Mouse (Mus musculus): Measurements from ENCODE around the gene Prokr1. TPM values are rescaled to one million over a fixed set of nuclear protein-coding genes. Genes with fewer than 3 reads are reported as not detected.
"Not testable (repeated sequence)": the region's sequence is repeated elsewhere in the genome, so short reads cannot be mapped to it uniquely, and the experiment has no call there.

Prokr1 gene
- polyA plus RNA-seq (2012; rRNA removed): 0.41 and 0.83 TPM in 2 replicates

- no peak for TF ChIP-seq CTCF (IDR thresholded peaks at IDR 0.05; ENCODE audit: insufficient read depth, low read length)
- TF ChIP-seq POLR2A (IDR thresholded peaks at IDR 0.05; ENCODE audit: borderline replicate concordance, extremely low read depth, low read depth, low read length): no peak
- WGBS: 2% methylated on average over 34 of the region's 34 CpGs
- DNase-seq: peak; percentile 51
Measured at GRCm38 (mm10) chr6:87590394-87591281, at the start of gene Prokr1. Gene Prokr1 (minus strand): TSS chr6:87590743.

GRCm38 (mm10) chr6:87638134-87638660 lies 47.7 kb upstream of the Prokr1 start:
- DNase-seq: no peak
- Histone ChIP-seq H3K4me3 (replicated peaks; ENCODE audit: extremely low read depth, low read depth, low read length) (no peak overlapping the region), H3K4me1 (ENCODE audit: control insufficient read depth, insufficient read depth, low read length) (no peaks in the 10 kb centered on the region)
- TF ChIP-seq CTCF (IDR thresholded peaks at IDR 0.05; ENCODE audit: insufficient read depth, low read length) (no peak), POLR2A (IDR thresholded peaks at IDR 0.05; ENCODE audit: borderline replicate concordance, extremely low read depth, low read depth, low read length) (no peak)
- WGBS: 63% methylated on average over 11 of the region's 11 CpGs

More at GRCm38 (mm10) chr6:87590394-87591281, at the start of gene Prokr1:
- peaks cover 7% of the 10 kb centered on the region; the same call in 1 of the 2 replicates for H3K4me1 ChIP-seq (ENCODE audit: control insufficient read depth, insufficient read depth, low read length)
- peak within 1 kb of the TSS; percentile 35 for H3K4me3 ChIP-seq (replicated peaks; ENCODE audit: extremely low read depth, low read depth, low read length)

GRCm38 (mm10) chr6:87632176-87632575 lies 41.6 kb upstream of the Prokr1 start:
- no peak overlapping the region for H3K4me3 ChIP-seq (replicated peaks; ENCODE audit: extremely low read depth, low read depth, low read length)
- no peaks in the 10 kb centered on the region for H3K4me1 ChIP-seq (ENCODE audit: control insufficient read depth, insufficient read depth, low read length)
- DNase-seq: no peak
- TF ChIP-seq POLR2A (IDR thresholded peaks at IDR 0.05; ENCODE audit: borderline replicate concordance, extremely low read depth, low read depth, low read length) (no peak), CTCF (IDR thresholded peaks at IDR 0.05; ENCODE audit: insufficient read depth, low read length) (no peak)
- 67% methylated on average over 4 of the region's 4 CpGs for WGBS

GRCm38 (mm10) chr6:87628936-87629335 lies 38.4 kb upstream of the Prokr1 start:
- H3K4me1 ChIP-seq (ENCODE audit: control insufficient read depth, insufficient read depth, low read length); H3K4me3 ChIP-seq (replicated peaks; ENCODE audit: extremely low read depth, low read depth, low read length); DNase-seq: not testable (repeated sequence)
- WGBS: 79% methylated on average over 14 of the region's 15 CpGs

GRCm38 (mm10) chr6:87623151-87623550 lies 32.6 kb upstream of the Prokr1 start:
- WGBS: 96% methylated on average over 3 of the region's 3 CpGs
- TF ChIP-seq CTCF (IDR thresholded peaks at IDR 0.05; ENCODE audit: insufficient read depth, low read length) (no peak), POLR2A (IDR thresholded peaks at IDR 0.05; ENCODE audit: borderline replicate concordance, extremely low read depth, low read depth, low read length) (no peak)
- no peak for DNase-seq
- 0 out of 2 replicates have a peak, but pooled peaks cover 2% of the 10 kb centered on the region for H3K4me1 ChIP-seq (ENCODE audit: control insufficient read depth, insufficient read depth, low read length)
- no peak overlapping the region for H3K4me3 ChIP-seq (replicated peaks; ENCODE audit: extremely low read depth, low read depth, low read length)

GRCm38 (mm10) chr6:87621281-87621680 lies 30.7 kb upstream of the Prokr1 start:
- H3K4me1 ChIP-seq (ENCODE audit: control insufficient read depth, insufficient read depth, low read length): 0 out of 2 replicates have a peak, but pooled peaks cover 2% of the 10 kb centered on the region
- TF ChIP-seq CTCF (IDR thresholded peaks at IDR 0.05; ENCODE audit: insufficient read depth, low read length): no peak
- no peak for TF ChIP-seq POLR2A (IDR thresholded peaks at IDR 0.05; ENCODE audit: borderline replicate concordance, extremely low read depth, low read depth, low read length)
- no peak overlapping the region for H3K4me3 ChIP-seq (replicated peaks; ENCODE audit: extremely low read depth, low read depth, low read length)
- peak; percentile 28 for DNase-seq
- WGBS: 12% methylated on average over 3 of the region's 3 CpGs

- WGBS: 56% methylated on average over 8 of the region's 8 CpGs
- H3K4me1 ChIP-seq (ENCODE audit: control insufficient read depth, insufficient read depth, low read length): 0 out of 2 replicates have a peak, but pooled peaks cover 2% of the 10 kb centered on the region
- DNase-seq: no peak
- no peak overlapping the region for H3K4me3 ChIP-seq (replicated peaks; ENCODE audit: extremely low read depth, low read depth, low read length)
- TF ChIP-seq POLR2A (IDR thresholded peaks at IDR 0.05; ENCODE audit: borderline replicate concordance, extremely low read depth, low read depth, low read length) (no peak), CTCF (IDR thresholded peaks at IDR 0.05; ENCODE audit: insufficient read depth, low read length) (no peak)
Measured at GRCm38 (mm10) chr6:87618021-87618420, 27.5 kb upstream of the Prokr1 start.

GRCm38 (mm10) chr6:87615696-87616083 lies 25.1 kb upstream of the Prokr1 start:
- TF ChIP-seq CTCF (IDR thresholded peaks at IDR 0.05; ENCODE audit: insufficient read depth, low read length) (no peak), POLR2A (IDR thresholded peaks at IDR 0.05; ENCODE audit: borderline replicate concordance, extremely low read depth, low read depth, low read length) (no peak)
- DNase-seq: no peak
- WGBS: 93% methylated on average over 14 of the region's 14 CpGs

GRCm38 (mm10) chr6:87614794-87615695 lies 24.5 kb upstream of the Prokr1 start:
- peak; percentile 64 for TF ChIP-seq CTCF (IDR thresholded peaks at IDR 0.05; ENCODE audit: insufficient read depth, low read length)
- TF ChIP-seq POLR2A (IDR thresholded peaks at IDR 0.05; ENCODE audit: borderline replicate concordance, extremely low read depth, low read depth, low read length): no peak
- 49% methylated on average over 11 of the region's 11 CpGs for WGBS
- DNase-seq: peak; percentile 57

More at GRCm38 (mm10) chr6:87615696-87616083, 25.1 kb upstream of the Prokr1 start:
- no peaks in the 10 kb centered on the region for H3K4me1 ChIP-seq (ENCODE audit: control insufficient read depth, insufficient read depth, low read length)
- no peak overlapping the region for H3K4me3 ChIP-seq (replicated peaks; ENCODE audit: extremely low read depth, low read depth, low read length)

More at GRCm38 (mm10) chr6:87614794-87615695, 24.5 kb upstream of the Prokr1 start:
- H3K4me3 ChIP-seq (replicated peaks; ENCODE audit: extremely low read depth, low read depth, low read length): no peak overlapping the region
- H3K4me1 ChIP-seq (ENCODE audit: control insufficient read depth, insufficient read depth, low read length): no peaks in the 10 kb centered on the region
